Mouse (Mus musculus) forebrain, postnatal 0 days (tissue): ENCODE measurements around the gene Apom. TPM values are rescaled to one million over a fixed set of nuclear protein-coding genes. Genes with fewer than 3 reads are reported as not detected.

ENCODE experiments used
- ATAC-seq: fragments of 200-750 bp; cut with Nextera tagmentation; 2 replicates; pipeline ENCODE4 v1.8.0; 2017; ENCODE audit warnings: mild to moderate bottlenecking, moderate library complexity
- DNase-seq: peaks from one replicate; pipeline ENCODE4 v3.0.0-alpha.2; 2015
- H3K27ac ChIP-seq: fragments of 300-500 bp; sonication (generic); 2 replicates; pipeline ENCODE4 v1.5.1; 2014; ENCODE audit warnings: low read depth, mild to moderate bottlenecking, antibody characterized with exemption, low read length, moderate library complexity, mixed read lengths
- H3K27me3 ChIP-seq: fragments of 300-500 bp; sonication (generic); 2 replicates; pipeline ENCODE4 v1.6.1; 2014; ENCODE audit warnings: mild to moderate bottlenecking, low read length, mixed read lengths; ENCODE audit not compliant: insufficient read depth
- H3K36me3 ChIP-seq: fragments of 300-500 bp; sonication (generic); 2 replicates; pipeline ENCODE4 v1.6.1; 2014; ENCODE audit warnings: mild to moderate bottlenecking, moderate library complexity; ENCODE audit not compliant: insufficient read depth
- H3K4me1 ChIP-seq: fragments of 300-500 bp; sonication (generic); 2 replicates; pipeline ENCODE4 v1.6.1; 2014; ENCODE audit warnings: antibody characterized with exemption; ENCODE audit not compliant: insufficient read depth
- H3K4me2 ChIP-seq: fragments of 300-500 bp; sonication (generic); 2 replicates; pipeline ENCODE4 v1.6.1; 2014; ENCODE audit warnings: low read depth, mild to moderate bottlenecking, moderate library complexity
- H3K4me3 ChIP-seq: fragments of 300-500 bp; sonication (generic); 2 replicates; pipeline ENCODE4 v1.5.1; 2014; ENCODE audit warnings: low read depth, low read length, mixed read lengths
- H3K9ac ChIP-seq: fragments of 300-500 bp; sonication (generic); 2 replicates; pipeline ENCODE4 v1.6.1; 2014; ENCODE audit warnings: mild to moderate bottlenecking
- H3K9me3 ChIP-seq: fragments of 300-500 bp; sonication (generic); 2 replicates; pipeline ENCODE4 v1.6.1; 2016; ENCODE audit warnings: low read length
- CTCF ChIP-seq: sonication (generic); IDR thresholded peaks from 2 replicates; pipeline ENCODE4 v1.5.1; 2016; ENCODE audit warnings: antibody characterized with exemption, control low read depth, low read depth
- WGBS: fragments of 180-500 bp; shearing (Covaris S2); extraction: QIAGEN DNeasy Blood & Tissue Kit; methylation state at CpG from one replicate; pipeline ENCODE4 v1.1.7; 2014; 5-methylcytosine and 5-hydroxymethylcytosine counted together
- polyA plus RNA-seq: library from polyadenylated mRNA; unstranded; fragments of >200 nt; fragmentation: Nextera tagmentation; extraction: Ambion mirVana; gene quantifications from 2 replicates; pipeline ENCODE4 v1.2.1, GENCODE M21; 2015
- total RNA-seq: library from RNA; depleted of rRNA; stranded (reverse); fragments of >200 nt; gene quantifications from 2 replicates; pipeline ENCODE4 v1.2.3, GENCODE M21; 2014

Apom gene
- total and polyA plus RNA-seq, 2 experiments from 2014 or later: 0.71 TPM; not detected in 1

GRCm38 (mm10) chr17:35135591-35136320 is 3.9 kb upstream of the Apom start:
- Histone ChIP-seq H3K27me3 (no peaks in the 10 kb centered on the region), H3K4me3 (peak overlapping the region; percentile 92), H3K27ac (peak overlapping the region; percentile 90), H3K36me3 (peaks cover 26% of the 10 kb centered on the region), H3K9ac (peak overlapping the region; percentile 73), H3K9me3 (no peaks in the 10 kb centered on the region), H3K4me2 (peak overlapping the region; percentile 83), H3K4me1 (peaks cover 7% of the 10 kb centered on the region)
- no peak for TF ChIP-seq CTCF
- WGBS: under 1% methylated on average over 43 of the region's 43 CpGs
- DNase-seq (no peak), ATAC-seq (peak; percentile 58)

GRCm38 (mm10) chr17:35134801-35135590 is 3.1 kb upstream of the Apom start, which contains the start of gene Bag6:
Gene Bag6 (plus strand): TSS chr17:35135178.
- ATAC-seq: peak; percentile 94

GRCm38 (mm10) chr17:35133517-35133916 is 1.7 kb upstream of the Apom start:
- H3K36me3 ChIP-seq: peaks cover 3% of the 10 kb centered on the region; the same call in 1 of the 2 replicates
- no peaks in the 10 kb centered on the region for H3K9me3 ChIP-seq
- 95% methylated on average over 7 of the region's 7 CpGs for WGBS
- H3K27me3 ChIP-seq: no peaks in the 10 kb centered on the region
- no peak overlapping the region for H3K4me3 ChIP-seq
- H3K27ac ChIP-seq: no peak overlapping the region
- no peak overlapping the region for H3K4me2 ChIP-seq
- no peak for ATAC-seq
- no peak for TF ChIP-seq CTCF
- no peak for DNase-seq
- peaks cover 7% of the 10 kb centered on the region for H3K4me1 ChIP-seq
- H3K9ac ChIP-seq: no peak overlapping the region

More at GRCm38 (mm10) chr17:35134801-35135590, 3.1 kb upstream of the Apom start, which contains the start of gene Bag6:
- Histone ChIP-seq H3K4me2 (peak within 1 kb of the TSS; percentile 83), H3K9ac (peak within 1 kb of the TSS; percentile 73), H3K36me3 (peaks cover 18% of the 10 kb centered on the region), H3K27ac (peak within 1 kb of the TSS; percentile 90), H3K4me3 (peak within 1 kb of the TSS; percentile 92), H3K27me3 (no peaks in the 10 kb centered on the region), H3K9me3 (no peaks in the 10 kb centered on the region), H3K4me1 (peaks cover 7% of the 10 kb centered on the region)
- WGBS: under 1% methylated on average over 66 of the region's 66 CpGs
- peak; percentile 99 for DNase-seq
- TF ChIP-seq CTCF: peak; percentile 10; the same call in 1 of the 2 replicates

GRCm38 (mm10) chr17:35132174-35132560 is 317 bp upstream of the Apom start:
- 74% methylated on average over 3 of the region's 3 CpGs for WGBS
- no peaks in the 10 kb centered on the region for H3K27me3 ChIP-seq
- no peak overlapping the region for H3K27ac ChIP-seq
- ATAC-seq (no peak), DNase-seq (no peak)
- no peak overlapping the region for H3K4me3 ChIP-seq
- no peak overlapping the region for H3K4me2 ChIP-seq
- peaks cover 8% of the 10 kb centered on the region for H3K4me1 ChIP-seq
- no peak for TF ChIP-seq CTCF
- no peaks in the 10 kb centered on the region for H3K9me3 ChIP-seq
- no peaks in the 10 kb centered on the region for H3K36me3 ChIP-seq
- no peak overlapping the region for H3K9ac ChIP-seq

- no peak for DNase-seq
- H3K27ac ChIP-seq: no peak overlapping the region
- no peak for TF ChIP-seq CTCF
- no peaks in the 10 kb centered on the region for H3K36me3 ChIP-seq
- no peaks in the 10 kb centered on the region for H3K27me3 ChIP-seq
- no peak overlapping the region for H3K9ac ChIP-seq
- peaks cover 8% of the 10 kb centered on the region for H3K4me1 ChIP-seq
- H3K9me3 ChIP-seq: no peaks in the 10 kb centered on the region
- H3K4me2 ChIP-seq: no peak overlapping the region
- H3K4me3 ChIP-seq: no peak overlapping the region
- WGBS: 90% methylated on average over 8 of the region's 8 CpGs
- ATAC-seq: no peak
Observed at GRCm38 (mm10) chr17:35131038-35131437, 812 bp downstream of the Apom start.

- ATAC-seq (no peak), DNase-seq (no peak)
- TF ChIP-seq CTCF: no peak
- Histone ChIP-seq H3K36me3 (peaks cover 9% of the 10 kb centered on the region; the same call in 1 of the 2 replicates), H3K4me3 (no peak overlapping the region), H3K9ac (no peak overlapping the region), H3K4me1 (peaks cover 11% of the 10 kb centered on the region), H3K27me3 (no peaks in the 10 kb centered on the region), H3K27ac (no peak overlapping the region), H3K4me2 (no peak overlapping the region), H3K9me3 (no peaks in the 10 kb centered on the region)
- 79% methylated on average over 11 of the region's 11 CpGs for WGBS
Observed at GRCm38 (mm10) chr17:35128996-35129395, 2.9 kb downstream of the Apom start.
